Mouse (Mus musculus): ENCODE measurements around the gene Snrnp40.

- TF ChIP-seq CTCF (conservative IDR thresholded peaks at IDR 0.05; ENCODE audit: insufficient read depth, insufficient read length, low read depth, low read length) (no peak), POLR2A (IDR thresholded peaks at IDR 0.05; ENCODE audit: low read depth, low read length) (no peak)
These were observed 16.7 kb downstream of the Snrnp40 start for GRCm38 (mm10) chr4:130376675-130377074.

Measured in kidney, adult 2 months (tissue).